Mouse (Mus musculus) cerebellum, adult 2 months (tissue): ENCODE measurements at regions not wholly inside any gene's neighbourhood (a gene's known extent, or its start where the extent isn't known, plus 50 kb on each side); places are given as distances from the start of the nearest gene placed in this dataset.

Experiments
- CTCF ChIP-seq: fragments of 200-500 bp; IDR thresholded peaks from 2 replicates; pipeline ENCODE4 v1.5.1; 2011; ENCODE audit warnings: low read depth, mild to moderate bottlenecking, control low read depth, low read length, moderate library complexity, borderline replicate concordance; ENCODE audit not compliant: insufficient read depth
- POLR2A ChIP-seq: fragments of 200-500 bp; IDR thresholded peaks from 2 replicates; pipeline ENCODE4 v1.6.1; 2011; ENCODE audit warnings: low read length, control low read depth, borderline replicate concordance; ENCODE audit not compliant: insufficient read depth

DNA sequence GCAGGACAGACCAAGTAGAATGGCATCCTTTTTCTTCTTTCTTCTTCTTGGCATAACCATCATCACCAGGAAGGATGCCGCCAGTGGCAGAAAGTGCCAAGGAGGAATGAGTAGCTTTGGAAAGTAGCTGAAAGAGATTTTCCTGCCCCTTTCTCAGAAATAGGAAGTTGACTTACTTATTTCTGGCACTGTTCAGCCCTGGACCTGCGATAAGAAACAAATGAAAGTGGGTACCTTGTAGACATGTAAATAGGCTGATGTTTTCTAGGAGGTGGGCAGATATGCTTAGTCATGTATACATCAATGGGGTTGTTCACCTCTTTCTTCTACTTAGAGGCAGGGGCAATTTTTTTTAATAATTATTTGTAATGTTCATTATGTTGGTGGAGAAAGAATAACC lies 145.3 kb upstream of the Tmem164 start:
- TF ChIP-seq CTCF (no peak), POLR2A (no peak)
